Mouse (Mus musculus) liver, embryonic 15.5 days (tissue): ENCODE measurements around the gene Muc4. TPM values are rescaled to one million over a fixed set of nuclear protein-coding genes. Genes with fewer than 3 reads are reported as not detected.

ENCODE experiments used
- ATAC-seq: fragments of 200-750 bp; cut with Nextera tagmentation; 2 replicates; pipeline ENCODE4 v1.8.0; 2017; ENCODE audit warnings: moderate number of reproducible peaks, mild to moderate bottlenecking, moderate library complexity; ENCODE audit not compliant: insufficient read depth
- H3K27ac ChIP-seq: fragments of 300-500 bp; sonication (generic); replicated peaks from 2 replicates; pipeline ENCODE4 v1.5.1; 2015; ENCODE audit warnings: mild to moderate bottlenecking, inconsistent platforms
- H3K27me3 ChIP-seq: fragments of 300-500 bp; sonication (generic); 2 replicates; pipeline ENCODE4 v1.6.1; 2015; ENCODE audit warnings: mild to moderate bottlenecking, inconsistent platforms
- H3K36me3 ChIP-seq: fragments of 300-500 bp; sonication (generic); replicated peaks from 2 replicates; pipeline ENCODE4 v1.6.1; 2015; ENCODE audit warnings: moderate library complexity, mild to moderate bottlenecking, inconsistent platforms
- H3K4me1 ChIP-seq: fragments of 300-500 bp; sonication (generic); replicated peaks from 2 replicates; pipeline ENCODE4 v1.6.1; 2015; ENCODE audit warnings: inconsistent platforms
- H3K4me2 ChIP-seq: fragments of 300-500 bp; sonication (generic); 2 replicates; pipeline ENCODE4 v1.6.1; 2015; ENCODE audit warnings: moderate library complexity, mild to moderate bottlenecking, inconsistent platforms
- H3K4me3 ChIP-seq: fragments of 300-500 bp; sonication (generic); replicated peaks from 2 replicates; pipeline ENCODE4 v1.5.1; 2015; ENCODE audit warnings: mild to moderate bottlenecking, inconsistent platforms
- H3K9ac ChIP-seq: fragments of 300-500 bp; sonication (generic); 2 replicates; pipeline ENCODE4 v1.6.1; 2015; ENCODE audit warnings: moderate library complexity, mild to moderate bottlenecking, inconsistent platforms
- H3K9me3 ChIP-seq: fragments of 300-500 bp; sonication (generic); replicated peaks from 2 replicates; pipeline ENCODE4 v1.6.1; 2016; ENCODE audit warnings: inconsistent platforms
- WGBS: fragments of 180-500 bp; shearing (Covaris S2); methylation state at CpG from one replicate; pipeline ENCODE4 v1.1.7; 2015; ENCODE audit warnings: mixed read lengths; ENCODE audit not compliant: insufficient replicate concordance; 5-methylcytosine and 5-hydroxymethylcytosine counted together
- polyA plus RNA-seq: library from polyadenylated mRNA; unstranded; fragments of >200 nt; fragmentation: Nextera tagmentation; extraction: Ambion mirVana; gene quantifications from 2 replicates; pipeline ENCODE4 v1.2.1, GENCODE M21; 2015

The Muc4 gene
- polyA plus RNA-seq, 1 experiment from 2014 or later = 0.67 TPM

DNA sequence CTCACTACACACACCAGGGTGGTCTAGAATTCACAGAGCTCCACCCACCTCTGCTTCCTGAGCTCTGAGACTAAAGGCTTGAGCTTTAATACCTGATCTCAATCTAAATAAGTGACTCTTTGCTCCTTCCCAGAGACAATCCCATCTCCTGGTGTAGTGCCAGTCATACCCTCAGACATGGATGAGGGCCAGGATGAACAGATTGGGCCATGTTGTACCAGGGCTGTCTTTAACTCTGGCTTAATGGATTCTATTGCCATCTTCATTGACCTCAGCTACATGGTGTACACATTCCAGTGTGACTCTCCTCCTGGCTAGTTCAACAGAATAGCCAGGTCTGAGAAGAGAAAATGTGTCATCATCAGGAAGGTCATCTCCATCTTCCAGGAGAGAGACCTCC lies 9.2 kb upstream of the Muc4 start:
- Histone ChIP-seq H3K9ac (no peak overlapping the region), H3K4me1 (peaks cover 14% of the 10 kb centered on the region; the same call in 1 of the 2 replicates), H3K36me3 (no peaks in the 10 kb centered on the region), H3K27me3 (no peaks in the 10 kb centered on the region), H3K9me3 (no peaks in the 10 kb centered on the region), H3K4me3 (no peak overlapping the region), H3K4me2 (no peak overlapping the region), H3K27ac (no peak overlapping the region)
- ATAC-seq = no peak

- Histone ChIP-seq H3K4me1 (peaks cover 11% of the 10 kb centered on the region; the same call in 1 of the 2 replicates), H3K9me3 (no peaks in the 10 kb centered on the region), H3K4me3 (no peak overlapping the region), H3K27ac (no peak overlapping the region), H3K27me3 (no peaks in the 10 kb centered on the region), H3K4me2 (no peak overlapping the region), H3K9ac (no peak overlapping the region), H3K36me3 (no peaks in the 10 kb centered on the region)
- no peak for ATAC-seq
Observed at GRCm38 (mm10) chr16:32728240-32728639, 7.4 kb upstream of the Muc4 start.

- H3K9ac ChIP-seq = no peak overlapping the region
- H3K36me3 ChIP-seq = no peaks in the 10 kb centered on the region
- H3K9me3 ChIP-seq = no peaks in the 10 kb centered on the region
- no peaks in the 10 kb centered on the region for H3K27me3 ChIP-seq
- no peak overlapping the region for H3K27ac ChIP-seq
- 52% methylated on average over 1 of the region's 1 CpGs for WGBS
- peaks cover 6% of the 10 kb centered on the region; the same call in 1 of the 2 replicates for H3K4me1 ChIP-seq
- H3K4me3 ChIP-seq = no peak overlapping the region
- ATAC-seq = 0 out of 2 replicates have a peak, but pooled peaks have one; percentile 44
- H3K4me2 ChIP-seq = no peak overlapping the region
Observed at GRCm38 (mm10) chr16:32728730-32729129, 7.0 kb upstream of the Muc4 start.

GRCm38 (mm10) chr16:32733213-32733612 lies 2.5 kb upstream of the Muc4 start:
- Histone ChIP-seq H3K27ac (no peak overlapping the region), H3K4me1 (0 out of 2 replicates have a peak, but pooled peaks cover under 1% of the 10 kb centered on the region), H3K4me3 (no peak overlapping the region), H3K27me3 (0 out of 2 replicates have a peak, but pooled peaks cover 3% of the 10 kb centered on the region), H3K4me2 (no peak overlapping the region), H3K9ac (no peak overlapping the region), H3K36me3 (no peaks in the 10 kb centered on the region), H3K9me3 (no peaks in the 10 kb centered on the region)
- WGBS = 61% methylated on average over 3 of the region's 3 CpGs
- no peak for ATAC-seq

GRCm38 (mm10) chr16:32736022-32736421 lies 336 bp downstream of the Muc4 start:
- Histone ChIP-seq H3K4me1 (0 out of 2 replicates have a peak, but pooled peaks cover 3% of the 10 kb centered on the region), H3K9ac (no peak overlapping the region), H3K27ac (no peak overlapping the region), H3K27me3 (0 out of 2 replicates have a peak, but pooled peaks cover 3% of the 10 kb centered on the region), H3K4me2 (no peak overlapping the region), H3K4me3 (no peak overlapping the region), H3K9me3 (no peaks in the 10 kb centered on the region), H3K36me3 (no peaks in the 10 kb centered on the region)
- no peak for ATAC-seq
- 42% methylated on average over 3 of the region's 3 CpGs for WGBS

DNA sequence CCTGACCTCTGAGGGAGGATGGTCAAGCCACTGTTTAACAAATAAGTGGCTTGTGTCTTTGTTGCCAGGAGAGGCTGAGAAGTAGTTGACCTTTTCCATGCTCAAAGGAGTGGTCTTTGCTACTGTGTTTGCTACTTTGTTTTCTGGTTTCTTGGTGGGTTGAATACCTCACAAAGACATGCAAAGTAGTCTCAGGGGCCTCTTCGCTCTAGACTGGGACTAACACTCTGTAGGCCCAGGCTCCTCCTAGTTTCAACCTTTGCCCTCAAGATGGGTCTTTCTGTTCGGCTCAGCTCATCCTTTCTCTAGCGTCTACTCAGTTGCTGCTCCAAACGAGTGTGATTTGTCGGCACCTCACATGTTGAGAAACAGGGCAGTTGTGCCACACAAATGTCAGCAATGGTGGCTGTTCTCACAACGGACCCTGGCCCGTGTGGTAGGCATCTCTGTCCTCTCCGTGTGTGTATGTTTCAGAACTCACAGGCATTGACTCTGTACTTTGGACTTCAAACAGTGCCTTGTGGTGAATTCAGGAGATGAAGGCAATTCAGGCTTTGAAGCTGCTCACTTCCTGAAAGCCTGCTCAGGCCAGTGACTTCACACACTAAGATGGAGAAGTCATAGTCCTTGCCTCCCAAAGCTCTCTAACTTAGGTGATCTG lies 4.4 kb downstream of the Muc4 start:
- Histone ChIP-seq H3K9me3 (no peaks in the 10 kb centered on the region), H3K4me2 (no peak overlapping the region), H3K4me3 (no peak overlapping the region), H3K27ac (no peak overlapping the region), H3K4me1 (peaks cover 3% of the 10 kb centered on the region; the same call in 1 of the 2 replicates), H3K27me3 (no peaks in the 10 kb centered on the region), H3K9ac (no peak overlapping the region), H3K36me3 (no peaks in the 10 kb centered on the region)
- WGBS = 49% methylated on average over 8 of the region's 8 CpGs
- no peak for ATAC-seq

GRCm38 (mm10) chr16:32741366-32741765 lies 5.7 kb downstream of the Muc4 start:
- H3K4me1 ChIP-seq = peaks cover 3% of the 10 kb centered on the region; the same call in 1 of the 2 replicates
- WGBS = 64% methylated on average over 9 of the region's 9 CpGs
- no peaks in the 10 kb centered on the region for H3K36me3 ChIP-seq
- H3K9me3 ChIP-seq = no peaks in the 10 kb centered on the region
- no peak overlapping the region for H3K27ac ChIP-seq
- ATAC-seq = no peak
- H3K27me3 ChIP-seq = no peaks in the 10 kb centered on the region
- H3K4me3 ChIP-seq = no peak overlapping the region
- no peak overlapping the region for H3K9ac ChIP-seq
- H3K4me2 ChIP-seq = no peak overlapping the region

DNA sequence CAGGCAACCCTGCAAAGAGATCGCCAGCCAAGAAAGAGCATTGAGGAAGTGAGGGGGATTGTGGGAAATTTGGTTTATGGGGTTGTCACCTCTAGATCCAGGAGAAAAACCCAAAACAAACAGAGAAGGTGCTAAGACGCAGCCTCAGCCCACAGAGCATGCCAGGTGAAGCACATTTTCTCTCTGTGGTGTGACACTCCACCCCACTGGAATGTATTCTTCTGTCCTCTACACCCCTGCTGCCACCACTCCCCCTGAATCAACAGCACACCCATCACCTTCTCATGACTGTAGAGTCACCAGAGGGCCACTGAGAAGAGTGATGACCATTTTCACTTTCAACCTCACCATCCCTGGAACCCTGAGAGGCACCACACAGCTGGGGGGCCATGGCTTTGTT lies 7.0 kb downstream of the Muc4 start:
- Histone ChIP-seq H3K27ac (no peak overlapping the region), H3K4me2 (no peak overlapping the region), H3K27me3 (no peaks in the 10 kb centered on the region), H3K4me3 (no peak overlapping the region), H3K9ac (no peak overlapping the region), H3K9me3 (no peaks in the 10 kb centered on the region), H3K36me3 (no peaks in the 10 kb centered on the region), H3K4me1 (peaks cover 3% of the 10 kb centered on the region; the same call in 1 of the 2 replicates)
- WGBS = 62% methylated on average over 2 of the region's 2 CpGs
- no peak for ATAC-seq

GRCm38 (mm10) chr16:32745852-32746251 lies 10.2 kb downstream of the Muc4 start:
- no peak overlapping the region for H3K4me2 ChIP-seq
- H3K27me3 ChIP-seq = no peaks in the 10 kb centered on the region
- no peaks in the 10 kb centered on the region for H3K36me3 ChIP-seq
- no peak overlapping the region for H3K27ac ChIP-seq
- H3K4me3 ChIP-seq = no peak overlapping the region
- 50% methylated on average over 6 of the region's 6 CpGs for WGBS
- H3K9ac ChIP-seq = no peak overlapping the region
- no peaks in the 10 kb centered on the region for H3K9me3 ChIP-seq
- ATAC-seq = no peak
- no peaks in the 10 kb centered on the region; the same call in 1 of the 2 replicates for H3K4me1 ChIP-seq

- Histone ChIP-seq H3K4me3 (no peak overlapping the region), H3K27me3 (no peaks in the 10 kb centered on the region)
- no peak for ATAC-seq
Observed at GRCm38 (mm10) chr16:32750242-32751127, 14.8 kb downstream of the Muc4 start.

DNA sequence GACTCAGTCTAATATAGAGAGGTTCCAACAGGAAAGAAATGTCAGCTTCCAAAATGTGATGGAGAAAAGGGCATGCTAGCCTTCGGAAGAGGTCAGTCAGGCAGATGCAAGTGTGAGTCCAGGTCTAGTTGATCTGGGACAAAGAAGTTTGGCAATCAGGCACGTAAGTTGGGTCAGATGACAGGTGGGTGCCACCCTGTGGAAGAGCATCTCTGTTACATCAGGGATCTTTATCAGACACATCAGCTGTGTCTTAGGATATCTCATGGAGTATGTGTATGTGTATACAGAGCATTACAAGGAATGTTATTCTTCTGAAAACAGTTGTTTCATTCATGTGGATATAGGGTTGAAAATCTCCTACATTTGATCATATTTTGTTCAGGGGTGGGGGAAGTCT lies 28.9 kb downstream of the Muc4 start:
- Histone ChIP-seq H3K9ac (no peak overlapping the region), H3K27ac (no peak overlapping the region), H3K4me3 (no peak overlapping the region), H3K4me2 (no peak overlapping the region), H3K9me3 (no peaks in the 10 kb centered on the region), H3K4me1 (0 out of 2 replicates have a peak, but pooled peaks cover 2% of the 10 kb centered on the region), H3K36me3 (no peaks in the 10 kb centered on the region), H3K27me3 (no peaks in the 10 kb centered on the region)
- WGBS = 57% methylated on average over 2 of the region's 2 CpGs
- ATAC-seq = no peak

More at GRCm38 (mm10) chr16:32750242-32751127, 14.8 kb downstream of the Muc4 start:
- H3K4me2 ChIP-seq = no peak overlapping the region
- no peak overlapping the region for H3K27ac ChIP-seq
- H3K9me3 ChIP-seq = no peaks in the 10 kb centered on the region
- no peak overlapping the region for H3K9ac ChIP-seq
- 53% methylated on average over 5 of the region's 5 CpGs for WGBS
- no peaks in the 10 kb centered on the region for H3K4me1 ChIP-seq
- no peaks in the 10 kb centered on the region for H3K36me3 ChIP-seq
